Mouse (Mus musculus): ENCODE measurements around the gene Olfr1501. TPM values are rescaled to one million over a fixed set of nuclear protein-coding genes. Genes with fewer than 3 reads are reported as not detected.
"Not testable (repeated sequence)": the region's sequence is repeated elsewhere in the genome, so short reads cannot be mapped to it uniquely, and the experiment has no call there.

Olfr1501 gene
- total and polyA plus RNA-seq, 2 experiments from 2014 or later: 0.44 TPM; not detected in 1

DNA sequence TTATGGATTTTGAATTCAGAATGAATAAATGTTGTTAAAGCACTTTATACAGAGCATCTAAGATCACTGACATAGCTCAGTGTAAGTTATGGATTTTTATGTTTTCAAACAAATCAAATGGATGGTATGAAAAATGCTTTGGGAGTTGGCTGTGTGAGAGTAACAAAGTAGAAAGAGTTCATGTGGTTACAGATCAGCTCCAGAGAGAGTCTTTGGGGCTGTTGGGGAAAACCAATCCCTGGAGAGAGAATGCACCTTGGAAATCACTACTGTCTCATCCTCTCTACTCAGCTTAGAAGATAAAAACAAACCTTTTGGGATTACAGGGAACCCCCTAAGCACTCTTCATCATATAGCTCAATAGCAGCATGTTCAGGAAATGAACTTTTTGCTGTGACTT is 31.1 kb downstream of the Olfr1501 start, which contains the start of gene Olfr1499:
Gene Olfr1499 (minus strand): TSS at position 101 of the 400 bp plus-strand sequence.
- H3K27ac ChIP-seq (ENCODE audit: low read depth, low read length): no peak within 1 kb of the TSS
- no peaks in the 10 kb centered on the region for H3K4me1 ChIP-seq (ENCODE audit: insufficient read depth, low read length)
- no peak for DNase-seq (ENCODE audit: low spot score)
- TF ChIP-seq CTCF (IDR thresholded peaks at IDR 0.05): no peak
- H3K9ac ChIP-seq (replicated peaks; ENCODE audit: low read length, poor library complexity, severe bottlenecking): no peak within 1 kb of the TSS
- H3K4me3 ChIP-seq (ENCODE audit: low read depth, low read length): no peak within 1 kb of the TSS
- no peaks in the 10 kb centered on the region for H3K36me3 ChIP-seq (ENCODE audit: insufficient read depth, low read length)
- no peak for ATAC-seq (ENCODE audit: low FRiP score)
- no peaks in the 10 kb centered on the region for H3K9me3 ChIP-seq (ENCODE audit: low read length)
- H3K4me2 ChIP-seq (ENCODE audit: low read depth, low read length, poor library complexity, severe bottlenecking): no peak within 1 kb of the TSS
- H3K27me3 ChIP-seq (ENCODE audit: insufficient read depth, low read length): no peaks in the 10 kb centered on the region

GRCm38 (mm10) chr19:13818827-13819226 is 31.7 kb downstream of the Olfr1501 start:
- H3K36me3 ChIP-seq (ENCODE audit: insufficient read depth, low read length): no peaks in the 10 kb centered on the region
- H3K4me2 ChIP-seq (ENCODE audit: low read depth, low read length, poor library complexity, severe bottlenecking): no peak overlapping the region
- no peaks in the 10 kb centered on the region for H3K27me3 ChIP-seq (ENCODE audit: insufficient read depth, low read length)
- H3K9ac ChIP-seq (replicated peaks; ENCODE audit: low read length, poor library complexity, severe bottlenecking): no peak overlapping the region
- ATAC-seq (ENCODE audit: low FRiP score) (peak; percentile 58; the same call in 1 of the 2 replicates), DNase-seq (ENCODE audit: low spot score) (peak; percentile 64)
- H3K27ac ChIP-seq (ENCODE audit: low read depth, low read length): no peak overlapping the region
- no peak overlapping the region for H3K4me3 ChIP-seq (ENCODE audit: low read depth, low read length)
- no peaks in the 10 kb centered on the region for H3K4me1 ChIP-seq (ENCODE audit: insufficient read depth, low read length)
- H3K9me3 ChIP-seq (ENCODE audit: low read length): no peaks in the 10 kb centered on the region
- 36% methylated on average over 5 of the region's 5 CpGs for WGBS
- TF ChIP-seq CTCF (IDR thresholded peaks at IDR 0.05): peak; percentile 79

DNA sequence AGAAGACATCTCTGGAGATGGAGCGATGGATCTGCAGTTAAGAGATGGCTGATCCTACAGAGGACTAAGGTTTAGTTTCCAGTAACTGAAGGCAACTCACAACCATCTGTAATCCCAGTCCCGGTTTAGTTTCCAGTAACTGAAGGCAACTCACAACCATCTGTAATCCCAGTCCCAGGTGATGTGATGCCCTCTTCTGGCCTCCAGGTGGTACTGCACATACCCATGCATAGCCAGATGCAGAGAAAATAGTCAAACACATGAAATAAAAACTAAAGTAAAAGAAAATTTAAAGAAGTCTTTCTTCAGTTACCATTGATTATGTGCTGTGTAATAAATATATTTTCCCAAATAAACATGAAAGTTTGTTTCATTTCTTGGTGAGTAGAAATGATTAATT is 37.7 kb downstream of the Olfr1501 start:
- no peak overlapping the region for H3K27ac ChIP-seq (ENCODE audit: low read depth, low read length)
- H3K9me3 ChIP-seq (ENCODE audit: low read length): no peaks in the 10 kb centered on the region
- DNase-seq (ENCODE audit: low spot score) (no peak), ATAC-seq (ENCODE audit: low FRiP score) (no peak)
- no peak overlapping the region for H3K9ac ChIP-seq (replicated peaks; ENCODE audit: low read length, poor library complexity, severe bottlenecking)
- no peak overlapping the region for H3K4me2 ChIP-seq (ENCODE audit: low read depth, low read length, poor library complexity, severe bottlenecking)
- H3K4me3 ChIP-seq (ENCODE audit: low read depth, low read length): no peak overlapping the region
- H3K36me3 ChIP-seq (ENCODE audit: insufficient read depth, low read length): no peaks in the 10 kb centered on the region
- WGBS: 65% methylated on average over 2 of the region's 2 CpGs
- no peaks in the 10 kb centered on the region for H3K27me3 ChIP-seq (ENCODE audit: insufficient read depth, low read length)
- H3K4me1 ChIP-seq (ENCODE audit: insufficient read depth, low read length): no peaks in the 10 kb centered on the region
- no peak for TF ChIP-seq CTCF (IDR thresholded peaks at IDR 0.05)

DNA sequence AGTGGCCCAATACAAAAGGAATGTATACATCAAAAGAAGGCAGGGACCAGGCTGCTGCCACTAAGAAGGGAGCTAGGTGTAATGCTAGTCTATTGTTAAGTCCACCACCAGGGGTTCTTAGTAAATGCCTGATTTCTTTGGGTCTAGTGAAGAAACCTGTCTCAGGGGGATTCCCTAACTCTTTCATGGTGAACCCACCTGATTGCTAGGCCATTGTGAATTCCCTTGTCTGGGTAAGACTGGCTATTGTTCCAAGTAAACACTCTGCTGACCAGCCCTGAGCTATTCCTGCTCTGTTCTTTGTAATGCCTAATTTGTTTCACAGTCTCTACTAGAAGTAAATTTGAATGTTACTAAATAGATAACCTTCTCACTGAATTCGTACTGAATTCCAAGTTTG is 45.0 kb downstream of the Olfr1501 start:
- not testable (repeated sequence) for ATAC-seq (ENCODE audit: low FRiP score)
- 67% methylated on average over 1 of the region's 1 CpGs for WGBS

GRCm38 (mm10) chr19:13798102-13798501 is 52.4 kb downstream of the Olfr1501 start, which contains the start of gene Olfr1497:
Gene Olfr1497, minus strand, starts transcription at chr19:13798202.
- no peak for ATAC-seq (ENCODE audit: low FRiP score)
- Histone ChIP-seq H3K4me2 (ENCODE audit: low read depth, low read length, poor library complexity, severe bottlenecking) (no peak within 1 kb of the TSS), H3K36me3 (ENCODE audit: insufficient read depth, low read length) (no peaks in the 10 kb centered on the region), H3K4me3 (ENCODE audit: low read depth, low read length) (no peak within 1 kb of the TSS), H3K9me3 (ENCODE audit: low read length) (no peaks in the 10 kb centered on the region), H3K9ac (replicated peaks; ENCODE audit: low read length, poor library complexity, severe bottlenecking) (no peak within 1 kb of the TSS), H3K27ac (ENCODE audit: low read depth, low read length) (no peak within 1 kb of the TSS), H3K27me3 (ENCODE audit: insufficient read depth, low read length) (no peaks in the 10 kb centered on the region), H3K4me1 (ENCODE audit: insufficient read depth, low read length) (no peaks in the 10 kb centered on the region)
- no peak for TF ChIP-seq CTCF (IDR thresholded peaks at IDR 0.05)
- DNase-seq (ENCODE audit: low spot score): no peak

More for the DNA sequence above, 45.0 kb downstream of the Olfr1501 start:
- not testable (repeated sequence) for H3K9ac ChIP-seq (replicated peaks; ENCODE audit: low read length, poor library complexity, severe bottlenecking); H3K4me1 ChIP-seq (ENCODE audit: insufficient read depth, low read length); H3K9me3 ChIP-seq (ENCODE audit: low read length); DNase-seq (ENCODE audit: low spot score); H3K4me3 ChIP-seq (ENCODE audit: low read depth, low read length); H3K27ac ChIP-seq (ENCODE audit: low read depth, low read length); H3K27me3 ChIP-seq (ENCODE audit: insufficient read depth, low read length); H3K36me3 ChIP-seq (ENCODE audit: insufficient read depth, low read length); H3K4me2 ChIP-seq (ENCODE audit: low read depth, low read length, poor library complexity, severe bottlenecking)

Other genes starting within 250 kb of the Olfr1501 start
- not detected in 2 replicates for gene Olfr1487, start 233.3 kb downstream of the Olfr1501 start, total RNA-seq (2014; rRNA removed)
- gene Olfr1487, start 233.3 kb downstream of the Olfr1501 start, polyA plus RNA-seq (2015; fragmentation: Nextera tagmentation; extraction: Ambion mirVana): not detected in 2 replicates
- not detected in 2 replicates for gene Olfr1489, start 219.1 kb downstream of the Olfr1501 start, total RNA-seq (2014; rRNA removed)
- gene Olfr1489, start 219.1 kb downstream of the Olfr1501 start, polyA plus RNA-seq (2015; fragmentation: Nextera tagmentation; extraction: Ambion mirVana): not detected in 2 replicates
- not detected in 2 replicates for gene Olfr1490, start 199.6 kb downstream of the Olfr1501 start, total RNA-seq (2014; rRNA removed)
- gene Olfr1490, start 199.6 kb downstream of the Olfr1501 start, polyA plus RNA-seq (2015; fragmentation: Nextera tagmentation; extraction: Ambion mirVana): not detected in 2 replicates
- not detected in 2 replicates for gene Olfr1491, start 153.4 kb downstream of the Olfr1501 start, total RNA-seq (2014; rRNA removed)
- gene Olfr1491, start 153.4 kb downstream of the Olfr1501 start, polyA plus RNA-seq (2015; fragmentation: Nextera tagmentation; extraction: Ambion mirVana): not detected in 2 replicates
- gene Olfr1493-ps1, start 127.4 kb downstream of the Olfr1501 start, total RNA-seq (2014; rRNA removed): not detected in 2 replicates
- not detected in 2 replicates for gene Olfr1493-ps1, start 127.4 kb downstream of the Olfr1501 start, polyA plus RNA-seq (2015; fragmentation: Nextera tagmentation; extraction: Ambion mirVana)
- gene Olfr1494, start 111.0 kb downstream of the Olfr1501 start, total RNA-seq (2014; rRNA removed): not detected in 2 replicates
- not detected in 2 replicates for gene Olfr1494, start 111.0 kb downstream of the Olfr1501 start, polyA plus RNA-seq (2015; fragmentation: Nextera tagmentation; extraction: Ambion mirVana)
- gene Olfr1495, start 86.1 kb downstream of the Olfr1501 start, total RNA-seq (2014; rRNA removed): not detected in 2 replicates
- not detected in 2 replicates for gene Olfr1495, start 86.1 kb downstream of the Olfr1501 start, polyA plus RNA-seq (2015; fragmentation: Nextera tagmentation; extraction: Ambion mirVana)
- not detected in 2 replicates for gene Olfr1496, start 72.8 kb downstream of the Olfr1501 start, total RNA-seq (2014; rRNA removed)
- not detected in 2 replicates for gene Olfr1496, start 72.8 kb downstream of the Olfr1501 start, polyA plus RNA-seq (2015; fragmentation: Nextera tagmentation; extraction: Ambion mirVana)
- not detected in 2 replicates for gene Olfr1497, start 52.5 kb downstream of the Olfr1501 start, total RNA-seq (2014; rRNA removed)
- gene Olfr1497, start 52.5 kb downstream of the Olfr1501 start, polyA plus RNA-seq (2015; fragmentation: Nextera tagmentation; extraction: Ambion mirVana): not detected in 2 replicates
- gene Olfr1499, start 31.2 kb downstream of the Olfr1501 start, total RNA-seq (2014; rRNA removed): not detected in 2 replicates
- not detected in 2 replicates for gene Olfr1499, start 31.2 kb downstream of the Olfr1501 start, polyA plus RNA-seq (2015; fragmentation: Nextera tagmentation; extraction: Ambion mirVana)
- gene Olfr1500, start 20.2 kb downstream of the Olfr1501 start, total RNA-seq (2014; rRNA removed): not detected in 2 replicates
- gene Olfr1500, start 20.2 kb downstream of the Olfr1501 start, polyA plus RNA-seq (2015; fragmentation: Nextera tagmentation; extraction: Ambion mirVana): not detected in 2 replicates
- gene Olfr1502, start 11.1 kb upstream of the Olfr1501 start, total RNA-seq (2014; rRNA removed): not detected in 2 replicates
- gene Olfr1502, start 11.1 kb upstream of the Olfr1501 start, polyA plus RNA-seq (2015; fragmentation: Nextera tagmentation; extraction: Ambion mirVana): not detected in 2 replicates
- not detected in 2 replicates for gene Olfr1504, start 47.2 kb upstream of the Olfr1501 start, total RNA-seq (2014; rRNA removed)
- gene Olfr1504, start 47.2 kb upstream of the Olfr1501 start, polyA plus RNA-seq (2015; fragmentation: Nextera tagmentation; extraction: Ambion mirVana): not detected in 2 replicates
- not detected in 2 replicates for gene Olfr1505, start 62.8 kb upstream of the Olfr1501 start, total RNA-seq (2014; rRNA removed)
- gene Olfr1505, start 62.8 kb upstream of the Olfr1501 start, polyA plus RNA-seq (2015; fragmentation: Nextera tagmentation; extraction: Ambion mirVana): not detected in 2 replicates

All from midbrain, postnatal 0 days (tissue).